Mouse (Mus musculus) MEL (cell line): Measurements from ENCODE around the gene Pcsk5.

Source experiments
- CTCF ChIP-seq, 3 experiments: IDR thresholded peaks in 2 of 3; conservative IDR thresholded peaks in 1 of 3; 2 replicates each; pipeline ENCODE4 v1.5.1; 2011 to 2012; ENCODE audit warnings: low read length in 3 of 3, low read depth in 2 of 3, mild to moderate bottlenecking in 2 of 3, improper control_type of control experiment in 1 of 3, inconsistent platforms in 1 of 3, mixed read lengths in 1 of 3, moderate library complexity in 1 of 3; ENCODE audit not compliant: control insufficient read depth in 1 of 3, insufficient read depth in 1 of 3, poor library complexity in 1 of 3, severe bottlenecking in 1 of 3
- E2F4 ChIP-seq: IDR thresholded peaks from 2 replicates; pipeline ENCODE4 v1.6.1; 2011; ENCODE audit warnings: low read depth, low read length, improper control_type of control experiment, borderline replicate concordance
- GABPA ChIP-seq: IDR thresholded peaks from 2 replicates; pipeline ENCODE4 v1.6.1; 2012; ENCODE audit warnings: low read depth, mild to moderate bottlenecking, inconsistent platforms, low read length, improper control_type of control experiment, moderate library complexity
- GATA1 ChIP-seq: IDR thresholded peaks from 2 replicates; pipeline ENCODE4 v1.6.1; 2011; ENCODE audit warnings: low read depth, low read length, improper control_type of control experiment
- KAT2A ChIP-seq: conservative IDR thresholded peaks from 2 replicates; pipeline ENCODE4 v1.6.1; 2012; ENCODE audit warnings: low read depth, low read length, improper control_type of control experiment, inconsistent platforms
- MAFK ChIP-seq: IDR thresholded peaks from 2 replicates; pipeline ENCODE4 v1.6.1; 2011; ENCODE audit warnings: low read depth, mild to moderate bottlenecking, low read length, improper control_type of control experiment, borderline replicate concordance
- MAX ChIP-seq: IDR thresholded peaks from 2 replicates; pipeline ENCODE4 v1.6.1; 2011; ENCODE audit warnings: low read length, improper control_type of control experiment
- MYC ChIP-seq: IDR thresholded peaks from 2 replicates; pipeline ENCODE4 v1.6.1; 2011; ENCODE audit warnings: low read depth, mild to moderate bottlenecking, low read length, improper control_type of control experiment, moderate library complexity
- NELFE ChIP-seq: IDR thresholded peaks from 2 replicates; pipeline ENCODE4 v1.6.1; 2011; ENCODE audit warnings: low read depth, low read length, improper control_type of control experiment
- NRF1 ChIP-seq: IDR thresholded peaks from 2 replicates; pipeline ENCODE4 v1.6.1; 2014; ENCODE audit warnings: low read depth, mild to moderate bottlenecking, inconsistent platforms, low read length, improper control_type of control experiment, moderate library complexity; ENCODE audit not compliant: poor library complexity, insufficient read depth, severe bottlenecking
- POLR2A ChIP-seq, 2 experiments: IDR thresholded peaks; 2 replicates each; pipeline ENCODE4 v1.6.1; 2011 to 2012; ENCODE audit warnings: low read length in 2 of 2, mild to moderate bottlenecking in 2 of 2, control low read depth in 1 of 2, improper control_type of control experiment in 1 of 2, low read depth in 1 of 2, moderate library complexity in 1 of 2; ENCODE audit not compliant: control insufficient read depth in 1 of 2, insufficient read depth in 1 of 2, poor library complexity in 1 of 2
- SMC3 ChIP-seq: IDR thresholded peaks from 2 replicates; pipeline ENCODE4 v1.6.1; 2011; ENCODE audit warnings: low read depth, low read length, improper control_type of control experiment
- UBTF ChIP-seq: IDR thresholded peaks from 2 replicates; pipeline ENCODE4 v1.6.1; 2012; ENCODE audit warnings: low read depth, mild to moderate bottlenecking, inconsistent platforms, low read length, improper control_type of control experiment, moderate library complexity, borderline replicate concordance; ENCODE audit not compliant: insufficient read depth
- ZC3H11A ChIP-seq: IDR thresholded peaks from 2 replicates; pipeline ENCODE4 v1.6.1; 2012; ENCODE audit warnings: low read depth, mild to moderate bottlenecking, inconsistent platforms, low read length, improper control_type of control experiment

GRCm38 (mm10) chr19:17491322-17491721 is 346.1 kb downstream of the Pcsk5 start:
- no peak for TF ChIP-seq GATA1
- TF ChIP-seq KAT2A, result no peak
- TF ChIP-seq E2F4, result no peak
- no peak for TF ChIP-seq MAFK
- no peak for TF ChIP-seq POLR2A (IDR thresholded peaks at IDR 0.05; ENCODE audit: control insufficient read depth in 1 of 2, insufficient read depth in 1 of 2, low read depth in 1 of 2, low read length in 2 of 2, poor library complexity in 1 of 2)
- no peak for TF ChIP-seq CTCF (IDR thresholded peaks at IDR 0.05 in 2 of 3, conservative IDR thresholded peaks at IDR 0.05 in 1 of 3; ENCODE audit: control insufficient read depth in 1 of 3, insufficient read depth in 1 of 3, low read depth in 2 of 3, low read length in 3 of 3, poor library complexity in 1 of 3, severe bottlenecking in 1 of 3)
- no peak for TF ChIP-seq MAX
- no peak for TF ChIP-seq MYC
- TF ChIP-seq UBTF, result no peak
- no peak for TF ChIP-seq ZC3H11A
- no peak for TF ChIP-seq NELFE
- no peak for TF ChIP-seq NRF1
- TF ChIP-seq SMC3, result no peak
- TF ChIP-seq GABPA, result no peak
